Mouse (Mus musculus) neural tube, embryonic 11.5 days (tissue): ENCODE data around the gene Sfr1. TPM values are rescaled to one million over a fixed set of nuclear protein-coding genes. Genes with fewer than 3 reads are reported as not detected.

ENCODE experiments used
- ATAC-seq: fragments of 200-750 bp; cut with Nextera tagmentation; 2 replicates; pipeline ENCODE4 v1.8.0; 2017; ENCODE audit warnings: moderate number of reproducible peaks, mild to moderate bottlenecking, moderate TSS enrichment, moderate library complexity; ENCODE audit not compliant: insufficient read depth, low FRiP score, low TSS enrichment
- DNase-seq: peaks from one replicate; pipeline ENCODE4 v3.0.0-alpha.2; 2015; ENCODE audit warnings: low spot score
- H3K27ac ChIP-seq: fragments of 300-500 bp; sonication (generic); 2 replicates; pipeline ENCODE4 v1.5.1; 2014; ENCODE audit warnings: low read depth, mild to moderate bottlenecking, low read length
- H3K27me3 ChIP-seq: fragments of 300-500 bp; sonication (generic); 2 replicates; pipeline ENCODE4 v1.6.1; 2014; ENCODE audit warnings: mild to moderate bottlenecking, low read length, mixed read lengths; ENCODE audit not compliant: control insufficient read depth, insufficient read depth
- H3K36me3 ChIP-seq: fragments of 300-500 bp; sonication (generic); 2 replicates; pipeline ENCODE4 v1.6.1; 2014; ENCODE audit warnings: mild to moderate bottlenecking, low read length, moderate library complexity, mixed read lengths; ENCODE audit not compliant: control insufficient read depth, insufficient read depth
- H3K4me1 ChIP-seq: fragments of 300-500 bp; sonication (generic); 2 replicates; pipeline ENCODE4 v1.6.1; 2014; ENCODE audit warnings: low read length, mixed read lengths; ENCODE audit not compliant: control insufficient read depth, insufficient read depth
- H3K4me2 ChIP-seq: fragments of 300-500 bp; sonication (generic); 2 replicates; pipeline ENCODE4 v1.6.1; 2014; ENCODE audit warnings: low read depth, mild to moderate bottlenecking, moderate library complexity
- H3K4me3 ChIP-seq: fragments of 300-500 bp; sonication (generic); 2 replicates; pipeline ENCODE4 v1.5.1; 2014; ENCODE audit warnings: low read depth, low read length
- H3K9ac ChIP-seq: fragments of 300-500 bp; sonication (generic); 2 replicates; pipeline ENCODE4 v1.6.1; 2014; ENCODE audit warnings: mild to moderate bottlenecking, low read length
- H3K9me3 ChIP-seq: fragments of 300-500 bp; sonication (generic); 2 replicates; pipeline ENCODE4 v1.6.1; 2016; ENCODE audit warnings: low read length; ENCODE audit not compliant: control insufficient read depth
- WGBS: fragments of 180-500 bp; shearing (Covaris S2); extraction: QIAGEN DNeasy Blood & Tissue Kit; methylation state at CpG from one replicate; pipeline ENCODE4 v1.1.7; 2014; 5-methylcytosine and 5-hydroxymethylcytosine counted together
- polyA plus RNA-seq: library from polyadenylated mRNA; unstranded; fragments of >200 nt; fragmentation: Nextera tagmentation; extraction: Ambion mirVana; gene quantifications from 2 replicates; pipeline ENCODE4 v1.2.1, GENCODE M21; 2014

Gene Sfr1
- polyA plus RNA-seq, 1 experiment from 2014 or later, result 295 TPM

- Histone ChIP-seq H3K27ac (no peak overlapping the region), H3K4me3 (no peak overlapping the region), H3K4me2 (no peak overlapping the region), H3K4me1 (no peaks in the 10 kb centered on the region), H3K36me3 (no peaks in the 10 kb centered on the region), H3K9ac (no peak overlapping the region), H3K27me3 (no peaks in the 10 kb centered on the region), H3K9me3 (no peaks in the 10 kb centered on the region)
- ATAC-seq (no peak), DNase-seq (no peak)
- WGBS, result 72% methylated on average over 13 of the region's 13 CpGs
Measured at GRCm38 (mm10) chr19:47705080-47705771, 26.3 kb upstream of the Sfr1 start.

- Histone ChIP-seq H3K4me1 (no peaks in the 10 kb centered on the region), H3K27me3 (no peaks in the 10 kb centered on the region), H3K9me3 (no peaks in the 10 kb centered on the region), H3K4me3 (no peak overlapping the region), H3K4me2 (no peak overlapping the region), H3K36me3 (no peaks in the 10 kb centered on the region), H3K9ac (no peak overlapping the region), H3K27ac (no peak overlapping the region)
- ATAC-seq (no peak), DNase-seq (no peak)
- 89% methylated on average over 8 of the region's 8 CpGs for WGBS
Measured at GRCm38 (mm10) chr19:47705772-47706309, 25.6 kb upstream of the Sfr1 start.

GRCm38 (mm10) chr19:47710376-47710775, 21.1 kb upstream of the Sfr1 start:
- 86% methylated on average over 4 of the region's 4 CpGs for WGBS
- Histone ChIP-seq H3K4me1 (no peaks in the 10 kb centered on the region), H3K9ac (no peak overlapping the region), H3K4me3 (no peak overlapping the region), H3K9me3 (no peaks in the 10 kb centered on the region), H3K27me3 (no peaks in the 10 kb centered on the region), H3K27ac (no peak overlapping the region), H3K4me2 (no peak overlapping the region), H3K36me3 (no peaks in the 10 kb centered on the region)
- ATAC-seq (no peak), DNase-seq (no peak)

- no peaks in the 10 kb centered on the region for H3K9me3 ChIP-seq
Measured at GRCm38 (mm10) chr19:47713457-47713856, 18.0 kb upstream of the Sfr1 start.

GRCm38 (mm10) chr19:47716144-47716543, 15.3 kb upstream of the Sfr1 start:
- no peak for ATAC-seq
- Histone ChIP-seq H3K36me3 (no peaks in the 10 kb centered on the region), H3K27me3 (no peaks in the 10 kb centered on the region)

More at GRCm38 (mm10) chr19:47713457-47713856, 18.0 kb upstream of the Sfr1 start:
- no peak overlapping the region for H3K4me2 ChIP-seq
- H3K4me1 ChIP-seq, result no peaks in the 10 kb centered on the region
- no peak for ATAC-seq
- no peak overlapping the region for H3K27ac ChIP-seq
- no peak for DNase-seq
- no peak overlapping the region for H3K9ac ChIP-seq
- 91% methylated on average over 9 of the region's 9 CpGs for WGBS
- H3K36me3 ChIP-seq, result no peaks in the 10 kb centered on the region
- no peak overlapping the region for H3K4me3 ChIP-seq
- H3K27me3 ChIP-seq, result no peaks in the 10 kb centered on the region

GRCm38 (mm10) chr19:47719147-47719546, 12.3 kb upstream of the Sfr1 start:
- 91% methylated on average over 3 of the region's 3 CpGs for WGBS

More at GRCm38 (mm10) chr19:47716144-47716543, 15.3 kb upstream of the Sfr1 start:
- DNase-seq, result no peak
- no peaks in the 10 kb centered on the region for H3K4me1 ChIP-seq
- no peak overlapping the region for H3K4me3 ChIP-seq
- H3K9ac ChIP-seq, result no peak overlapping the region
- H3K4me2 ChIP-seq, result no peak overlapping the region
- H3K9me3 ChIP-seq, result no peaks in the 10 kb centered on the region
- no peak overlapping the region for H3K27ac ChIP-seq
- WGBS, result 65% methylated on average over 2 of the region's 2 CpGs

GRCm38 (mm10) chr19:47722471-47722870, 9.0 kb upstream of the Sfr1 start:
- Histone ChIP-seq H3K27me3 (no peaks in the 10 kb centered on the region), H3K4me3 (no peak overlapping the region), H3K27ac (no peak overlapping the region), H3K9ac (no peak overlapping the region), H3K9me3 (no peaks in the 10 kb centered on the region), H3K4me2 (no peak overlapping the region), H3K4me1 (no peaks in the 10 kb centered on the region), H3K36me3 (no peaks in the 10 kb centered on the region)
- ATAC-seq (no peak), DNase-seq (no peak)
- 45% methylated on average over 6 of the region's 6 CpGs for WGBS

More at GRCm38 (mm10) chr19:47719147-47719546, 12.3 kb upstream of the Sfr1 start:
- Histone ChIP-seq H3K9ac (no peak overlapping the region), H3K4me1 (no peaks in the 10 kb centered on the region), H3K4me3 (no peak overlapping the region), H3K36me3 (no peaks in the 10 kb centered on the region), H3K27ac (no peak overlapping the region), H3K27me3 (no peaks in the 10 kb centered on the region), H3K9me3 (no peaks in the 10 kb centered on the region), H3K4me2 (no peak overlapping the region)
- ATAC-seq (no peak), DNase-seq (no peak)

- DNase-seq (no peak), ATAC-seq (no peak)
- Histone ChIP-seq H3K27me3 (no peaks in the 10 kb centered on the region), H3K36me3 (no peaks in the 10 kb centered on the region), H3K27ac (no peak overlapping the region), H3K4me2 (no peak overlapping the region), H3K4me3 (no peak overlapping the region), H3K9ac (no peak overlapping the region), H3K9me3 (no peaks in the 10 kb centered on the region), H3K4me1 (no peaks in the 10 kb centered on the region)
- 79% methylated on average over 4 of the region's 4 CpGs for WGBS
Measured at GRCm38 (mm10) chr19:47724903-47725302, 6.6 kb upstream of the Sfr1 start.

- ATAC-seq, result no peak
- Histone ChIP-seq H3K27me3 (no peaks in the 10 kb centered on the region), H3K27ac (no peak overlapping the region)
Measured at GRCm38 (mm10) chr19:47725643-47726140, 5.8 kb upstream of the Sfr1 start.

More at GRCm38 (mm10) chr19:47725643-47726140, 5.8 kb upstream of the Sfr1 start:
- no peak for DNase-seq
- no peaks in the 10 kb centered on the region for H3K36me3 ChIP-seq
- 89% methylated on average over 7 of the region's 7 CpGs for WGBS
- H3K4me1 ChIP-seq, result no peaks in the 10 kb centered on the region
- H3K4me3 ChIP-seq, result no peak overlapping the region
- H3K9me3 ChIP-seq, result no peaks in the 10 kb centered on the region
- no peak overlapping the region for H3K9ac ChIP-seq
- H3K4me2 ChIP-seq, result no peak overlapping the region
